Mouse (Mus musculus) adrenal gland, postnatal 14 days (tissue): ENCODE results near the gene Cplx3. TPM values are rescaled to one million over a fixed set of nuclear protein-coding genes. Genes with fewer than 3 reads are reported as not detected.

Experiments
- DNase-seq: peaks from one replicate; pipeline ENCODE4 v3.0.0; 2021; ENCODE audit warnings: mixed read lengths
- long read RNA-seq, 2 experiments: library from polyadenylated mRNA; stranded (forward); transcript quantifications; one replicate each; pipeline ENCODE4 v2.0.0; 2021
- total RNA-seq: library from RNA; stranded (reverse); gene quantifications from 2 replicates; pipeline ENCODE4 v1.2.3, GENCODE M21; 2021

Gene Cplx3
- not detected in 2 replicates for total RNA-seq
- long read RNA-seq, experiment 1, result 0 reads
- long read RNA-seq, experiment 2, result 0 reads

- peak; percentile 83 for DNase-seq
Observed at GRCm38 (mm10) chr9:57606139-57606851, at the start of gene Cplx3. TSS of gene Cplx3 (minus strand) at chr9:57606281.

GRCm38 (mm10) chr9:57655749-57656148 lies 49.7 kb upstream of the Cplx3 start:
- peak; percentile 97 for DNase-seq

GRCm38 (mm10) chr9:57654966-57655365 lies 48.9 kb upstream of the Cplx3 start:
- DNase-seq, result no peak

GRCm38 (mm10) chr9:57653283-57653682 lies 47.2 kb upstream of the Cplx3 start, which contains the start of gene Csk:
TSS of gene Csk (minus strand) at chr9:57653631.
- DNase-seq, result no peak

- no peak for DNase-seq
Observed at GRCm38 (mm10) chr9:57652855-57653254, 46.8 kb upstream of the Cplx3 start.

- no peak for DNase-seq
Observed at GRCm38 (mm10) chr9:57652351-57652750, 46.3 kb upstream of the Cplx3 start.

GRCm38 (mm10) chr9:57650786-57651311 lies 44.8 kb upstream of the Cplx3 start:
- peak; percentile 42 for DNase-seq

- no peak for DNase-seq
Observed at GRCm38 (mm10) chr9:57650130-57650785, 44.2 kb upstream of the Cplx3 start.

- no peak for DNase-seq
Observed at GRCm38 (mm10) chr9:57647286-57648108, 41.4 kb upstream of the Cplx3 start.

GRCm38 (mm10) chr9:57646551-57647103 lies 40.5 kb upstream of the Cplx3 start:
- no peak for DNase-seq

- DNase-seq, result peak; percentile 97
Observed at GRCm38 (mm10) chr9:57644944-57645893, 39.1 kb upstream of the Cplx3 start.

- DNase-seq, result peak; percentile 43
Observed at GRCm38 (mm10) chr9:57644442-57644943, 38.4 kb upstream of the Cplx3 start.

- DNase-seq, result no peak
Observed at GRCm38 (mm10) chr9:57643856-57644180, 37.7 kb upstream of the Cplx3 start.

- DNase-seq, result no peak
Observed at GRCm38 (mm10) chr9:57643169-57643855, 37.2 kb upstream of the Cplx3 start.

GRCm38 (mm10) chr9:57641775-57642550 lies 35.9 kb upstream of the Cplx3 start:
- no peak for DNase-seq

GRCm38 (mm10) chr9:57641022-57641421 lies 34.9 kb upstream of the Cplx3 start:
- DNase-seq, result no peak

- DNase-seq, result peak; percentile 76
Observed at GRCm38 (mm10) chr9:57640384-57640783, 34.3 kb upstream of the Cplx3 start.

GRCm38 (mm10) chr9:57639661-57640328 lies 33.7 kb upstream of the Cplx3 start:
- no peak for DNase-seq
